Mouse (Mus musculus) effector memory CD4-positive, alpha-beta T cell, adult 5 months (primary cell): Measurements from ENCODE around the gene Stxbp3. TPM values are rescaled to one million over a fixed set of nuclear protein-coding genes. Genes with fewer than 3 reads are reported as not detected.

Experiments
- polyA plus RNA-seq: library from polyadenylated mRNA; unstranded; fragments of 100-300 nt; shearing (Covaris generic); gene quantifications from one replicate; pipeline ENCODE4 v1.2.1, GENCODE M21; 2017

The Stxbp3 gene
- 40.7 TPM for polyA plus RNA-seq

DNA sequence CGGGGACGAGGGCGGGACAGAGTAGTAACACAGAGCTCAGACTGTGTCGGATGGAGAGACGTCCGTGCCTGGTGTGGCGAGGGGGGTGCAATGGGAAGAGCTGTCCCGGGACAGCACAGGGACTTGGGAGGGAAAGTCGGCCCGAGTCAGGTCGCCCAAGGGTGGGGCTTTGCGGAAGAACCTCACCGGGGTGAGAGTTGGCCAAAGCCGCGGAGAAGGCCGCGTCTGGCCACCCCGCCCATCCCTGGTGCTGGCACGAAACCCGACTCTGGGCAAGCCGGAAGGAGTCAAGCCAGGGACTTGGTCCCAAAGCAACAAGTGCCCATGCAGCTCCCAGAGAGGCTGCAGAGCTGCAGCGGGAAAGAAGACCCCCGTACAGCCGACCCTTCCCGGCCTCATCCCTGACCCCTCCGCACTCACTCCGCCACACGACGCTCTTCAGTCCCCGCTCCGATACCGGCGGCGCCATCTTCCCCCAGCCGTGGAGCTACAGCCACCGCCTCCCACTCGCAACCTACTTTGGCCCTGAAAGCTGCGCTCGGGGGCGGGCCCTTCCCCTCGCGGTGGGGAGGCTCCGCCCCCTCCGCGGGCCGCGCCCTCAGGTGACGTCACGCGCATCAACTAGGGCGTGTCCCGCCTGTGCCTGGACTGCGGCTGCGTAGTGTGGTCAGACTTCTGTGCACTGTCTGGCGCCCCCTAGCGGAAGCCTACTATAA is at the start of gene Stxbp3:
Gene Stxbp3, minus strand, starts transcription at position 527 of the 716 bp plus-strand sequence.

DNA sequence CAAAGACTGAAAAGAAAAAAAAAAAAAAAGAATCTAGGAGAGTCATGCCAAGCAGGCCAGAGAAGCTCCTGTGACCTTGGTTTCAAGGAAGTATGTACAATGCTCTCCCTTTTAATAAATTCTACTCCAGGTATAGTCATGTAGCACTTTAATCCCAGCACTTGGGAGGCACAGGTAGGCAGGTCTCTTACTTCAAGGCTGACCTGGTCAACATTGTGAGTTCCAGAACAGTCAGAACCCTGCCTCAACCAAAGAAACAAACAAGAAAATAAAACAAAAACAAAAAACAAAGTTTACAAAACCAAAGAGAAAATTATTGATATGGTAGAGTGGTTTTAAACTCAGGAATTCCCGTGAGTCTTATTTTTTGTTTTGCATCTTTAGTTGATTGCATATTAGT is 49.6 kb upstream of the Stxbp3 start, which contains the start of gene Fndc7:
Gene Fndc7, minus strand, starts transcription at position 101 of the 400 bp plus-strand sequence.

Other genes starting within 250 kb of the Stxbp3 start
- 22.0 TPM for gene Wdr47, start 249.2 kb downstream of the Stxbp3 start, polyA plus RNA-seq
- gene Clcc1, start 186.6 kb downstream of the Stxbp3 start, polyA plus RNA-seq = 38.4 TPM
- gene Gpsm2, start 118.2 kb downstream of the Stxbp3 start, polyA plus RNA-seq = 7.1 TPM
- gene Aknad1, start 100.9 kb downstream of the Stxbp3 start, polyA plus RNA-seq = not detected
- gene Fndc7, start 49.5 kb upstream of the Stxbp3 start, polyA plus RNA-seq = 0.84 TPM
- gene Prpf38b, start 71.2 kb upstream of the Stxbp3 start, polyA plus RNA-seq = 180 TPM
- 0.34 TPM for gene Henmt1, start 99.3 kb upstream of the Stxbp3 start, polyA plus RNA-seq
- not detected for gene Gm9857, start 99.9 kb upstream of the Stxbp3 start, polyA plus RNA-seq
- 8.1 TPM for gene Fam102b, start 187.1 kb upstream of the Stxbp3 start, polyA plus RNA-seq
- not detected for gene Slc25a54, start 239.9 kb upstream of the Stxbp3 start, polyA plus RNA-seq